Mouse (Mus musculus) C2C12 (cell line): Measurements from ENCODE around the gene Cfc1. TPM values are rescaled to one million over a fixed set of nuclear protein-coding genes. Genes with fewer than 3 reads are reported as not detected.

Experiments
- H3K27me3 ChIP-seq: one replicate; pipeline ENCODE4 v1.6.1; 2011; ENCODE audit not compliant: control insufficient read depth, insufficient read depth, insufficient read length
- H3K36me3 ChIP-seq: one replicate; pipeline ENCODE4 v1.6.1; 2011; ENCODE audit not compliant: control insufficient read depth, insufficient read depth
- H3K4me3 ChIP-seq: one replicate; pipeline ENCODE4 v1.5.1; 2011; ENCODE audit warnings: mild to moderate bottlenecking, control low read depth; ENCODE audit not compliant: poor library complexity, insufficient read depth, severe bottlenecking
- H3K79me2 ChIP-seq: one replicate; pipeline ENCODE4 v1.6.1; 2011; ENCODE audit not compliant: control insufficient read depth, insufficient read depth
- H3K79me3 ChIP-seq: one replicate; pipeline ENCODE4 v1.6.1; 2011; ENCODE audit warnings: low read depth, control low read depth
- H3ac ChIP-seq: one replicate; pipeline ENCODE3; 2011; ENCODE audit warnings: low read depth; ENCODE audit not compliant: control insufficient read depth, insufficient read length
- CEBPB ChIP-seq: IDR thresholded peaks from one replicate; pipeline ENCODE4 v1.6.1; 2011; ENCODE audit warnings: low read depth, mild to moderate bottlenecking, control low read depth, moderate library complexity
- CTCF ChIP-seq: IDR thresholded peaks from one replicate; pipeline ENCODE4 v1.5.1; 2011; ENCODE audit not compliant: control insufficient read depth, insufficient read depth, insufficient read length
- FOSL1 ChIP-seq: IDR thresholded peaks from one replicate; pipeline ENCODE4 v1.8.0; 2011; ENCODE audit warnings: mild to moderate bottlenecking, low read length; ENCODE audit not compliant: poor library complexity, insufficient read depth, severe bottlenecking
- MAX ChIP-seq: IDR thresholded peaks from one replicate; pipeline ENCODE4 v1.6.1; 2011; ENCODE audit warnings: mild to moderate bottlenecking, control low read depth
- MYOD1 ChIP-seq: IDR thresholded peaks from one replicate; pipeline ENCODE4 v1.6.1; 2011; ENCODE audit warnings: low read depth; ENCODE audit not compliant: control insufficient read depth, insufficient read length
- MYOG ChIP-seq: IDR thresholded peaks from one replicate; pipeline ENCODE4 v1.6.1; 2011; ENCODE audit not compliant: control insufficient read depth, insufficient read length; ENCODE audit errors: extremely low read depth
- USF1 ChIP-seq: IDR thresholded peaks from one replicate; pipeline ENCODE4 v1.6.1; 2011; ENCODE audit warnings: low read depth, mild to moderate bottlenecking, control low read depth, moderate library complexity
- polyA plus RNA-seq: library from polyadenylated mRNA; unstranded; fragments of >200 nt; fragmentation: generic; extraction: Trizol; gene quantifications from one replicate; pipeline ENCODE4 v1.2.1, GENCODE M21; 2012; ENCODE audit warnings: missing spikeins

Cfc1 gene
- polyA plus RNA-seq, 1 experiment: not detected

DNA sequence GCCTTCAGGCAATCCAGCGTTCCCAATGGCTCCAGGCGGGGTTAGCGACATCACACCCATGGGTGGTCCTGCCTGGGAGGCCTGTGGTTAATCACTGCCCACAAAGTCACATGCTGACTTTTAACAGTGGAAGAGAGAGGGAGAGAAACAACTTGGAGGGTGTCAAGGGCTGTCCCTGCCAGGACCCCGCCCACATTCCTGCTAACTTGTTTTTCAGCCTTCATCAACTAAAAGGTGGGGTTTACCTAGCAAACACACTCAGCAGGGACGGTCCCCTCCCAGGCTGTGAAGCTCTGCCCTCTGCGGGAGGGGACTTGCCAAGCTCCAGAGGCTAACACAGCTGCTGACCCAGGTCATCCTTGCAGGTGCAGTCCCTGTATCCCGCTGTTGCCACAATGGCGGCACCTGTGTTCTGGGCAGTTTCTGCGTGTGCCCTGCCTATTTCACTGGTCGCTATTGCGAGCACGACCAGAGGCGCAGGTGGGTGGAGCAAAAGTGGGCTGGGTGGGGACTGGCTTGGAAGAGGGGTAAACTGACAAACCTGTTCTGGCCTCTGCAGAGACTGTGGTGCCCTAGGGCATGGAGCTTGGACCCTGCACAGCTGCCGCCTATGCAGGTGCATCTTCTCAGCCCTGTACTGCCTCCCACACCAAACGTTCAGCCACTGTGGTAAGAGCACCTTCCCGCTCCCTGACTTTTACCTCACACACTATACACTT, 1.5 kb downstream of the Cfc1 start:
- no peaks in the 10 kb centered on the region for H3K79me2 ChIP-seq
- H3K27me3 ChIP-seq: peaks cover 25% of the 10 kb centered on the region
- no peaks in the 10 kb centered on the region for H3K36me3 ChIP-seq
- no peaks in the 10 kb centered on the region for H3K79me3 ChIP-seq
- TF ChIP-seq MYOG: no peak
- TF ChIP-seq MAX: no peak
- no peak for TF ChIP-seq CTCF
- H3ac ChIP-seq: no peak overlapping the region
- H3K4me3 ChIP-seq: no peak overlapping the region

DNA sequence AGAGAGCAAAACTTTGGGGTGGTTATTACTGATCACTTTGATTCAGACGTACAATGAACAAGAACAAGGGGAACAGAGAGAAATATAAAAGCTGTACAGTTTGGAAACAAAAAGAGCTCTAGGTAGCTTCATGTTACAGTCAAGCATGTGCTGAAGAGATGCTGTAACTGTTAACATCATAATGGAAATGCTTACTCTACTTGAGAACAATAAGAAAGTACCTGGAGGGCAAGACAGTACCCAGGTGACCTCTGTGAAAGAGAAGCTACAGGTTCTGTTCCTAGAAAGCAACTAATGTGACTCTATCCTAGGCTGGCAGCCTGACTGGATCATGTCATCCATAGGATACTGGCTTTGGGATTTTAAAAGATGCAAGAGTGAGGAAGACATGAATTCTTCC, 11.6 kb downstream of the Cfc1 start:
- Histone ChIP-seq H3K4me3 (no peak overlapping the region), H3K79me3 (no peaks in the 10 kb centered on the region), H3K27me3 (no peaks in the 10 kb centered on the region), H3K79me2 (no peaks in the 10 kb centered on the region), H3K36me3 (no peaks in the 10 kb centered on the region), H3ac (no peak overlapping the region)
- TF ChIP-seq MYOG (no peak), MYOD1 (no peak), CEBPB (no peak), MAX (no peak), CTCF (no peak), FOSL1 (no peak), USF1 (no peak)

DNA sequence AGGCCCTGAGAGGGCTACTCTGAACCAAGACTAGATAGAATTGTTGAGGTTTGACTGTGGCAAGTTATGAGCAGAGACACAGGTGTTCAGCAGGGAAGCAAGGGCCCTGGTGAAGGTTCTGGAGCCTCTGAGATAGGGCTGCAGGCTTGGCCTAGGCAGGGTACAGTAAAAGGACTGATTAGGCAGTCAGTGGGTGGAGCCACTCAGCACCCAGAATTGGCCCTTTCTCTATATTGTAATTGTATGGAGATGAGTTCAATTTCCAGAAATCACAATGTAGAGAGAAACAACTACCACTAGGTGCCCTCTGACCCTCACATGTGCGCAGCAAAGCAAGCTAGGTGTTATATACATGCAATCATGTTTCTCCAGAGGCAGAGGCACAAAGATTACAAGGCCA, 18.2 kb downstream of the Cfc1 start:
- H3K79me2 ChIP-seq: no peaks in the 10 kb centered on the region
- H3K4me3 ChIP-seq: no peak overlapping the region
- H3K27me3 ChIP-seq: no peaks in the 10 kb centered on the region
- no peaks in the 10 kb centered on the region for H3K79me3 ChIP-seq
- no peak overlapping the region for H3ac ChIP-seq
- H3K36me3 ChIP-seq: no peaks in the 10 kb centered on the region
- no peak for TF ChIP-seq MYOD1
- no peak for TF ChIP-seq CEBPB
- no peak for TF ChIP-seq USF1
- TF ChIP-seq MAX: no peak
- TF ChIP-seq FOSL1: no peak
- no peak for TF ChIP-seq MYOG
- TF ChIP-seq CTCF: no peak

DNA sequence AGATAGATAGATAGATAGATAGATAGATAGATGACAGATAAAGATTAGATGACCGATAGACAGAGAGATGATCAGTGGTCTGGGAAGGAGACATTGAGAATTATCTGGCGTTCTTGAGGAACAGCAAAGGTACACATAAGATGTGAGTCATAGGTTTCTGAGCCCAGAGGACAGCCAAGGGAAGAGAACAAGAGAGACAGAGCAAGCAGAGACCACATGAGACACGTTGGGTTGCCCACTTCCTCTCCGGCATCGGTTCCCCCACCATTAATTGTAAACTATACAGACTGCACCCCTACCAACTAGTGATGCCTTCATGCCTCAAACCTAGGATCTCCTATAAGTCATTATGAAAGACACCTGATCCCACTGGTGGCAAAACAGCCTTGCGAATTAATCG, 18.8 kb downstream of the Cfc1 start:
- TF ChIP-seq CEBPB (no peak), MAX (no peak), MYOD1 (no peak), CTCF (no peak), MYOG (no peak), FOSL1 (no peak), USF1 (no peak)
- Histone ChIP-seq H3K27me3 (no peaks in the 10 kb centered on the region), H3K79me2 (no peaks in the 10 kb centered on the region), H3ac (no peak overlapping the region), H3K4me3 (no peak overlapping the region), H3K36me3 (no peaks in the 10 kb centered on the region), H3K79me3 (no peaks in the 10 kb centered on the region)

DNA sequence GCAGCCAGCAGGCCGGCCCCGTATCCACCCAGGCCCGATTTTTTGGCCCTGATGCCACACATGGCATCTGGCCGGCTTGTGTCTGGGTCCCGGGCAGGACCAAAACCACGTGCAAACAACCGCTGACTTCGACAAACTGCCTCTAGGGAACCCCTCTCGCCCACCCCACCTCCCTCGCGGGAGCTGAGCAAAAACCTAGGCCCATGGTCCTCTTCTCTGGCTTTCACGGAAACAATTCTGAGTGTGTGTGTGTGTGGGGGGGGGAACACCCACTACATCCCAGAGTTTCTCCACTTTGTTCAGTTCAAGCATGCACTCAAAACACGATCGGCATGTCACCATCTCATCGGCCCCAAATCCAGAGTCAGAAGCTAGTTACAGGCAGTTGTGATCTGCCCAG, 25.4 kb downstream of the Cfc1 start, which contains the start of gene Prss40:
TSS of gene Prss40 (minus strand) at position 101 of the 400 bp plus-strand sequence.
- Histone ChIP-seq H3K79me2 (no peaks in the 10 kb centered on the region), H3K4me3 (no peak within 1 kb of the TSS)

DNA sequence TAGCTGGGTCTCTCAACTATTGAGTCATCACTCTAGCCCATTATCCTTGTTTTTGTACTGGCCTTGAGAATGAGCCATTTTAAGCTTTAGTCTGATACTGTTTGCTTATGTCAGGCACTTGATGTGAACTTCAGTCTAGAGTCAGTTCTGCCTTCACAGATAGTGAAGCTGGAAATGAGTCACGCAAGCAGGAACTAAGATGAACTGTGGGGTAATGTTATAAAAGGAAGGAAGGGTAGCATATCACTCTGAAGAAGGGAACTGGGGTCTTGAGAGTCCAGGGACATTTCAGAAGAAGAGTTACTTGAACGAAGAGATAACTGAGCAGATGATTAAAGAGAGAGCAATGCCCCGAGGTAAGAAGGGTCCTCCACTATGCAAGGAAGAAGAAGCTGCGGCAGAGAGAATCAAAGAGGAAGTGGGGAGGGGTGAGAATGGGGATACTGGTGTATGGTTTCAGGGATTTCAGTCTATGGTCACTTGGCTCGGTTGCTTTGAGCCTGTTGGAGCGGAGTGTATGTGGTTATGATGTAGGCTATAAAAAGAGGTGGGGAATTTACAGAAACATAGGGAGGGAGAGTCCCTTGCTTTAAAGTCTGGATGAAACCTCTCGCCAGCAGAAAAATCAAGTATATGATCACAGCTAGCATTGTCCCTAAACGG, 29.1 kb downstream of the Cfc1 start:
- Histone ChIP-seq H3K79me2 (no peaks in the 10 kb centered on the region), H3K27me3 (no peaks in the 10 kb centered on the region), H3K36me3 (no peaks in the 10 kb centered on the region), H3K79me3 (no peaks in the 10 kb centered on the region), H3ac (no peak overlapping the region), H3K4me3 (no peak overlapping the region)
- TF ChIP-seq MYOD1 (no peak), MAX (no peak), CTCF (no peak), MYOG (no peak), FOSL1 (no peak), USF1 (no peak), CEBPB (no peak)

More for the DNA sequence above, 25.4 kb downstream of the Cfc1 start, which contains the start of gene Prss40:
- Histone ChIP-seq H3ac (no peak within 1 kb of the TSS), H3K36me3 (no peaks in the 10 kb centered on the region), H3K79me3 (no peaks in the 10 kb centered on the region), H3K27me3 (no peaks in the 10 kb centered on the region)
- no peak for TF ChIP-seq CEBPB
- TF ChIP-seq CTCF: no peak
- no peak for TF ChIP-seq MAX
- TF ChIP-seq USF1: no peak
- no peak for TF ChIP-seq MYOD1
- no peak for TF ChIP-seq FOSL1
- TF ChIP-seq MYOG: no peak
